Mouse (Mus musculus) brain, adult 2 months (tissue): ENCODE results near the gene Wdr31.
A peak's percentile ranks its signal among the peaks of the same experiment; 100 is the strongest.

Experiments
- DNase-seq: peaks from one replicate; pipeline ENCODE4 v3.0.0; 2011; ENCODE audit warnings: low read depth, low spot score

Gene Wdr31

GRCm38 (mm10) chr4:62470598-62471051 is at the start of gene Wdr31:
Gene Wdr31, minus strand, starts transcription at chr4:62470896.
- DNase-seq, result peak; percentile 91

DNA sequence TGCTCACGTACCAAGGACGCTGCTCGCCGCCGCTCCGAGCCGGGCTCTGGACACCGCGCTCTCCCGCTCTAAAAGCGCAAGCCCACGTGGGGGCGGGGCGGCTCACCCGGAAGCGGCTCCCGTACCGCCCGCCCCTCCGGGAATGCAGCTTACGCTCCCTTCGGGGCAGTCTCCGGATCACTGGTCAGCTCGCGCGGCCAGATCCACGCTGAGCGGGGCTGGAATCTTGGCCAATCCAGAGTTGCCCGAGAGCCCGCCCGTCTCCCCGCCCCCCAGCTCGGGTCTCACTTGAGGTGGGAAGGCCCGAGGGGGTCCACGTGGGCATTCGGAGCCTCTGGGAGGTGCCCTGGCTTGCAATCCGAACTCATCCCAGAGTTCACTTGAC is 49.1 kb upstream of the Wdr31 start, which contains the start of gene Alad:
Gene Alad, minus strand, starts transcription at position 70 of the 385 bp plus-strand sequence.
- peak; percentile 96 for DNase-seq

DNA sequence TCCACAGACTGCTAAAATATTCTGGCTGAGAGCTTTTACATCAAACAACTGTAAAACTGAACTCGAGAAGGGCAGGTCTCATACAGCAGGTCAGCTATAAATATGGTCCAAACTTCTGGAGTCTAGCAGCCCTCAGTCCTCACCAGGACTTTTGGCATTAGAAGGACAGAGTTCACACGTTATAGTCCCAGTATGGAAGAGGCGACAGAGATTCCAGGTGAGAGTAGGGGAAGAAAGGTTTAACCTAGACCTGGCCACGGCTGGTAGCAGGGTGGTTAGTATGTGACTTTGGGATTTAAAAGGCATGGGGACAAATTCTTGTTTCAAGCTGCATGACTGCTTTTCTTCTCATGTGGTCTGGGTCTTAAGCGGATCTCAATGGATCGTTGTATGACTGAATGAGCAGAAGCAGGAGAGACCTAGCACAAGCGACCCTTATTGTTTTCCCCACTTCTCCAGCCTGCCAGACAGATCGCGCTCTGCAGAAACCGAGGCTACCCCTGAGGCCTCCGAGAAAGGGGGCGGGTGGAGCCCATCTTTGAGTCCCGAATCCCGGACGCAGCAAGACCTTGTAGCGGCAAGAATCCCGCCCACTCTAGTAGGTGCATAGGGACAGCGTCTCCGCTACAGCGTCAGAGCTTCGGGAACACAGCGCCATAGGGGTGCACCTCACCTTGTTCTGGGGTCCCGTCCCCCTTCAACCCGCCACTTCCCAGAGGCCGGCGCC is 48.6 kb upstream of the Wdr31 start:
- DNase-seq, result no peak

- peak; percentile 95 for DNase-seq
These were observed 47.9 kb upstream of the Wdr31 start for GRCm38 (mm10) chr4:62518416-62519121.

GRCm38 (mm10) chr4:62517538-62518415 is 47.1 kb upstream of the Wdr31 start:
- DNase-seq, result no peak

DNA sequence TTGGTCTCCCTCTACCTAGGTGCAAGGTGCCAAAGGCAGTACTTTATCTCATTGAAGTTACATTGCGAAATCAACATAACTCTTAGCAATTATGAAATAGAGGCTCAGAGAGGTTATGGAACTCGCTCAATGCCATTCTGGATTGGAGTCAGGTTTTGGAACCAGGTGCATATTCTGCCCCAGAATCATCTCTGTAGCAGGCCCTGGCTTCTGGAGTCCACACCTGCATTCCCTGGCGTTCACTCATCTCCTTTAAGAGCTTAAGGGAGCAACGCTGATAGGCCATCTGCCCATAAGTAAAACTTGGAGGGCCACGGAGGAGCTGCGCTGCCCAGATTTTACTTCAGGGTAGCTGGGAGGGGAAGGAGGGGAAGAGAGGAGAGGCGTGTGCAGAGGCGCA is 46.4 kb upstream of the Wdr31 start:
- no peak for DNase-seq

- DNase-seq, result no peak
These were observed 45.9 kb upstream of the Wdr31 start for GRCm38 (mm10) chr4:62516579-62516978.

- peak; percentile 90 for DNase-seq
These were observed 45.4 kb upstream of the Wdr31 start for GRCm38 (mm10) chr4:62516079-62516478.

GRCm38 (mm10) chr4:62515490-62515889 is 44.8 kb upstream of the Wdr31 start:
- peak; percentile 82 for DNase-seq

DNA sequence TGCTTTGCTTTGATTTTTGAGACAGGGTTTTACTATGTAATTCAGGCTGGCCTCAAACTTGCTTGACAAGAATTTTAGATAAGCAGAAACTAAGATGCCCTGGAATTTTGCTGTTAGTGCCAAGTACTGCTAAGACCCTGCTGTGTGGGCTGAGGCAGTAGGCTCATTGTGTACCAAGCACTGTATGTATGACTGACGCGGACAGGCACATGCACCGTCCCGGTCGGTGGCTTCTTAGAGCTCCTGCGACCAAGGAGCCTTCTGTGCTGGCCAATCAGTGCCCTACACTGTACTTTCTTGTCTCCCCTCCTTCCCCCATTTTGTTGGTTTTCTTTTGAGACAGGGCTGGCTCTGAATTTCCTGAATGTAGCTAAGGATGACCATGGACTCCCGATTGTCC is 44.3 kb upstream of the Wdr31 start:
- DNase-seq, result no peak

DNA sequence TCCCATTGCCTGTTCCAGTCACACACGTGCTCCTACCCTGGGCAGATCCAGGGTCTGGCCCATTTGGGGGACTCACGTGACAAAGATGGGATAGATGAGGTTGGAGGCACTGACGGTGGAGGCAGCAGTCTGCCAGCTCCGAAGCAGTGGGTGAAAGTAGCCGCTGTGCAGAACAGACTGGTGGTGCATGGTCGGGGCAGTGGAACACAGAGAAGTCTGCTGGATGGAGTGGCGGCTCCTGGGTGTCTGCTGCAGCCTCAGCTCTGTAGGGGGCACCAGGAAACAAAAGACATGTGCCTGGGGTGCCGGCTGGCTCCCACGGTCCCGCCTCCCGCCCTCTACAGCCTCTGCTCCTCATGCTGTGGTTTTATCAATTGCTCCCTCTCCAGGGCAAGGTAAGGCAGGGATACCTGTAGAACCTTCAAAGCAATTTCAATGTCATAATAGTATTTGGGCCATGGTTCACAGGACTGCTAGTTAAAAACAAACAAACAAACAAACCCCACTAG is 43.4 kb upstream of the Wdr31 start:
- DNase-seq, result no peak

- no peak for DNase-seq
These were observed 39.2 kb upstream of the Wdr31 start for GRCm38 (mm10) chr4:62509946-62510345.

- no peak for DNase-seq
These were observed 38.1 kb upstream of the Wdr31 start for GRCm38 (mm10) chr4:62508839-62509238.

GRCm38 (mm10) chr4:62506798-62507197 is 36.1 kb upstream of the Wdr31 start:
- peak; percentile 90 for DNase-seq

DNA sequence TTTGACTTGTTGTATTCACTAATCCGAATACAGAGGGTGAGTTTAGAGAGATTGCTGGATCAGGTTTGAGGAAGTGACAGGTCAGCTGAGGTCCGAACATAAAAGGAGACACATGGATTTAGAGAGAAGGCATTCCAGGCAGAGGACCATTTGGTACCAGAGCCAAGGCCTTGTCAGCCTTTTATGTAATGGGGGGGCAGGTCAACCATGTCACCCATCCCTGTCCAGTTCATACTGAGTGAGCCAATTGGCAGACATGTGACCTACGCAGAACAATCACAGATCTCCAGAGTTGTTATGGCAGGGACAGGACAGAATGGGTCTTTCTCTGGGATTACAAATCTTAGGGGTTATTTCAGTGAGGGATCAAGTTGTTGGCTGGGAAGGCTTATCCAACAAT is 35.3 kb upstream of the Wdr31 start:
- DNase-seq, result no peak

DNA sequence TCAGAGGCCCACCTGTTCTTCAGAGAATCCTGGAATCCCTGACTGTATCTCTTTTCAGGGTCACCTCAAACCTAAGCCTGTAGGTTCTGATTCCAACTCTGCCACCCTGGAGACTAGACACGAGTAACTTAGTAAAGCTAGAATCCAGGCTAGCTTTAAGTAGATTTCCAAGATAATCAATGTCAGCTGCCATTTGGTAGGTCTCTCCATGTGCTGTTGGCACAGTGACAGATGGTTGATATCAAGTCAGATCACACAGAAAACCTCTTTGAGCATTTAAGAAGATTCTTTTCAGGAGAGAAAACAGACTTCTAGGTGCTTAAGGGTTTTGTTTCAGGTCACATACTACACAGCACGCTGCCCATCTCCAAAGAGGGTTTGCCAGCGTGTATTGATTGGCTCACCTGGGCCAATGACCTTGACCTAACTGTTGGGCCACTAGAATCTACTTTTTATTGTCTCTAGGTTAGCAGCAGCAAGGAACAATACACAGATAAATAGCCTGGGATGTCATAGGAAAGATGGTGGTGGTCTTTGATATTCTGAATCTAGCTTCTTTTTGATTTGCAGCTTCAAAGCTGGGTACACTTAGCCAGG is 32.8 kb upstream of the Wdr31 start, which contains the start of gene Hdhd3:
Gene Hdhd3, minus strand, starts transcription at position 94 of the 597 bp plus-strand sequence.
- DNase-seq, result no peak

GRCm38 (mm10) chr4:62502969-62503368 is 32.3 kb upstream of the Wdr31 start:
- peak; percentile 58 for DNase-seq

DNA sequence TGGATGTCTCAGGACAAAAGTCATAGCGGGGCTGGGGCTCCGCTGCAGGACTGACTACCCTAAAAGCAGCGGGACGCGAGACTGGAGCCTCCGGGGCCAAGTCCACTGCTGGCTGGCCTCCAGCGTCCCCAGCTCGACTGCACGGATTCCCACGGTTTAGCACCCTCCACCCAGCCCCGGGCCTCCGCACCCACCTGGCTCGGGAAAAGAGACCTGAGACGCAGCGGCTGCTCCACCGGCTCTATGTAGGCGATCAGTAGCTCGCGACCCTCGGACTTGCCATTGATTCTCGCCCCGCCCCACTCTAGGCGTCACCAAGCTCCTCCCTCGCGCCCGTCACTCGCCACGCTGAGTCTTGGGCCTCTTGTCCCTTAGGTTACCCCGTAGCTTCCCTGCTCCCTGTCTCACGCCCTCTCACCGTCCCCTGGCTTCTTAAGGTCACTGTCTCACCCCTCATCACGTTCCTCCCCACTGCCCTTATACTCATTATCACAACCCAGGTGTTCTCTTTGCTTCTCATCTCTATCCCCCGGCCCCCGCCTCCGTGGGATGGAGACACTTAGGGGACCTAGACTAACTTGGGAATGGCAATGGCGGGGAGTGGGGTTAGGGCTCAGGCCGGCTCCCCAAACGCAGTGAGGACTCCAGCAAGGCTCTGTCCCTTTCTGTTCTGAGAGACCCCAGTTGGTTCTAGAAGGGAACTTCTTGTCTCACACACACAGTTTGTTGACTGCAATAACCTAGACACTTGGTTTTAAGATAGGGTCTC is 31.5 kb upstream of the Wdr31 start:
- peak; percentile 99 for DNase-seq

- DNase-seq, result peak; percentile 67
These were observed 30.8 kb upstream of the Wdr31 start for GRCm38 (mm10) chr4:62501534-62501933.

DNA sequence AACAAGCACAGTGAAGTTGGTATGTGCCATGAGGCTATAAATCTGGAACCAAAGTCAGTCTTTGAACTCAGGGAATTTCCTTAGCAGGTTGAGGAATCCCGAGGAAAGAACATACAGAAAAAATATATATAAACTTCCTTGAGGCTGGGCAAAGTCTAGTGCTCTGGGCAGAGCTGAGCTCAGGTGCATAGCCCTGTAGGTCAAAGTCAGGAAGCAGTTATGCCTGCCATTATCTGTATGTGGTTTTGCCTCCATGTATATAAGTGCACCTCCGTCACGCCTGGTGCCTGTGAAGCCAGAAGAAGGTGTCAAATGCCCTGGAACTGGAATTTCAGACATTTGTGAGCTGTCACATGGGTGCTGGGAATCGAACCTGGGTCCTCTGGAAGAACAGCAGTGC is 30.1 kb upstream of the Wdr31 start:
- no peak for DNase-seq

- peak; percentile 95 for DNase-seq
These were observed 26.1 kb upstream of the Wdr31 start for GRCm38 (mm10) chr4:62496815-62497214.
